Mouse (Mus musculus): ENCODE results near the gene Gpr171.
"Not testable (repeated sequence)": the region's sequence is repeated elsewhere in the genome, so short reads cannot be mapped to it uniquely, and the experiment has no call there.

GRCm38 (mm10) chr3:59069071-59069470 lies 32.5 kb downstream of the Gpr171 start:
- not testable (repeated sequence) for TF ChIP-seq POLR2A (IDR thresholded peaks at IDR 0.05; ENCODE audit: borderline replicate concordance, insufficient read depth, low read length); CTCF (IDR thresholded peaks at IDR 0.05; ENCODE audit: borderline replicate concordance, insufficient read depth, low read depth, low read length)

Data from cerebellum, adult 2 months (tissue).